Mouse (Mus musculus) lung, adult 2 months (tissue): ENCODE results near the gene Gp1ba.

Experiments
- CTCF ChIP-seq: fragments of 200-500 bp; IDR thresholded peaks from 2 replicates; pipeline ENCODE4 v1.5.1; 2011; ENCODE audit warnings: mild to moderate bottlenecking, low read length, control low read depth; ENCODE audit not compliant: insufficient read depth
- POLR2A ChIP-seq: fragments of 200-500 bp; IDR thresholded peaks from 2 replicates; pipeline ENCODE4 v1.6.1; 2011; ENCODE audit warnings: low read depth, mild to moderate bottlenecking, control low read depth, low read length, borderline replicate concordance; ENCODE audit errors: extremely low read depth

- TF ChIP-seq POLR2A = no peak
- no peak for TF ChIP-seq CTCF
Observed at GRCm38 (mm10) chr11:70679894-70680293, 41.0 kb downstream of the Gp1ba start.
